Mouse (Mus musculus): ENCODE results near the gene Tmem220.

Tmem220 gene

GRCm38 (mm10) chr11:67052321-67052952, 27.5 kb downstream of the Tmem220 start, which contains the start of the genes Adprm and Sco1:
TSS of gene Adprm (minus strand) at chr11:67052594.
TSS of gene Sco1 (plus strand) at chr11:67052670.
- peak; percentile 94 to 97 for DNase-seq (ENCODE audit: inconsistent age in 2 of 2, low spot score in 1 of 2)

GRCm38 (mm10) chr11:67054754-67055365, 29.9 kb downstream of the Tmem220 start:
- no peak for DNase-seq (ENCODE audit: inconsistent age in 2 of 2, low spot score in 1 of 2)

DNA sequence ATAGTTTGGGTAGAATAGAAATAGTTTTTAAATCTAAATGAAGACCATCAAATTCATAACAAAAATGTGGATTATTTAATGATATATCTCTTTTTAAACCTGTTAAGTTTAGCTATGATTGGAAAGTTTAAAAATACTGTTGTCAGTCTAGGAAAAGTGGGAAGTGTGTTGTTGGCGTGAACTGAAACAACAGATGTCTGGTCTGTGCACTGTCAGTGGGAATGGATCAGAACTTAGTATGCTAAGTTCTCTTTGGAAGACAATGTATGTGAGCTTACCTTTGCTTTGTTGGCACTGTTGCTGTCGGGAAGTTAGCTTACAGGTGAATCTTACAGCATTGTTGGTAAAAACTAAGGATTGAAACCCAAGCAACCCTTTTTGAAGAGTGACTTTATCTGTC, 36.4 kb downstream of the Tmem220 start:
- no peak for DNase-seq (ENCODE audit: inconsistent age in 2 of 2, low spot score in 1 of 2)

DNA sequence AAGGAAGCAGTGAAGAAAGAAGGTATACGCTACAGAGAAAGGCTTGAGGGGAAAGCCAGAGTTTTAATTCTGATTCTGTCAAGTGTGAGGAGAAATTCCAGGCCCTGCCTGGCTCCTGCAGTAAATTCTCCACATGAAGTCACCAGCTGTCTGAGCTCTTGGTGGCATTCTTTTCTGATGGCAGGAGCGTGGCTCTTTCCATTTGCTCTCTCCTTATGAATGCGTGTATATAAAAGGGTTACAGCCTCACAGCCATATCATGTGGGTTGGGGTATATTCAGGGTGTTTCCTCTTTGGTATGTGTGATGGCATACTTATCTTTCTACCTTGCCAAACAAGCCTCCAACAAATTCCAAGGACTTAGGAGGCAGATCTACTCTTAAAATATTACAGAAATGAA, 37.8 kb downstream of the Tmem220 start:
- DNase-seq (ENCODE audit: inconsistent age in 2 of 2, low spot score in 1 of 2), result no peak

GRCm38 (mm10) chr11:67067741-67068140, 42.8 kb downstream of the Tmem220 start:
- DNase-seq (ENCODE audit: inconsistent age in 2 of 2, low spot score in 1 of 2), result no peak

DNA sequence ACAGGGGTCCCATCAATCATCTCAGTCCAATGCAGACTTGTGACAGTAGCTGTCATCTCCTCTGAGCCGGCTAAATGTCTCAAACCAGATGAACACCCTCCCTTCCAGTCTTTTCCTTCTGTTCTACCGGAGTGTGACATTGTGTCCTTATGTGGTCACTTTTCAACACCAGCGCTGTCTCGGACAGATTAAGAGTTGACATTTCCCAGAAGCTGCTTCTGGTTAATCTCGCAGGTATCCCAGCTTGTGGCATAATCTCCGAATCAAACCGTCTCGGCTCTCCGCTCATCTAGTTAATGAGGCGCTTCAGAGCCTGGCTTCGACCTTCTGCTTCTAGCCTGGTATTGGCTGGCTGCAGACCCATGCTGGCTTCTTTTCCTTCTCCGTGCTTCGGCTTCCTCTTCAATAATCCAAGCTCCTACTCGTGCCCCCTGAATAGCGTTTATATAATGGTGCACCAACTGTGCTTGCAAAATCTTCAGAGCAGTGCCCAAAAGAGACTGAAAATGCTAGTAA, 47.7 kb downstream of the Tmem220 start:
- no peak for DNase-seq (ENCODE audit: inconsistent age in 2 of 2, low spot score in 1 of 2)

GRCm38 (mm10) chr11:67075036-67075435, 50.1 kb downstream of the Tmem220 start:
- DNase-seq (ENCODE audit: inconsistent age in 2 of 2, low spot score in 1 of 2), result no peak

- peak in 1 of 2 experiments; percentile 31 for DNase-seq (ENCODE audit: inconsistent age in 2 of 2, low spot score in 1 of 2)
Measured at GRCm38 (mm10) chr11:67076781-67077180, 51.8 kb downstream of the Tmem220 start.

GRCm38 (mm10) chr11:67077435-67077834, 52.5 kb downstream of the Tmem220 start:
- DNase-seq (ENCODE audit: inconsistent age in 2 of 2, low spot score in 1 of 2), result no peak

- no peak for DNase-seq (ENCODE audit: inconsistent age in 2 of 2, low spot score in 1 of 2)
Measured at GRCm38 (mm10) chr11:67078000-67078399, 53.0 kb downstream of the Tmem220 start, which contains the start of gene Myh3. TSS of gene Myh3 (plus strand) at chr11:67078300.

DNA sequence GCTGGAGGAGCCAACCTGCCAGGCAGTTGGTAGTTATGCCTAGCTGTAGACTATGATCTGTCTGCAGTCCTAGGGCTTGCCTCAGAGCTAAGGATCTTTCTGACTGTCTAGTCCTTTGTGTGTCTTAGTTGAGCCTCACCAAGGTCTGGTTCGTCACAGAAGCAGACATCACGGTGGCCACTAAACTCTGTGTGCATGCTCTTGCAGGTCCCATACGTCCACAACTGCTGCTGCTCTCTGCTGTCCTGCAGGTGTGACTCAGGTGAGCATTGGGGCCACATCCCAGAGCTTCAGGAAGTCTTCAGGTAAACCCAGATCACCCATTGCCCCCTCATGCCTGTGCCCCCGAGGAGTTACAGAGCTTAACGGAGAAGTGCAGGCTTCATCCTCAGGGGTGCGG, 53.9 kb downstream of the Tmem220 start:
- no peak for DNase-seq (ENCODE audit: inconsistent age in 2 of 2, low spot score in 1 of 2)

DNA sequence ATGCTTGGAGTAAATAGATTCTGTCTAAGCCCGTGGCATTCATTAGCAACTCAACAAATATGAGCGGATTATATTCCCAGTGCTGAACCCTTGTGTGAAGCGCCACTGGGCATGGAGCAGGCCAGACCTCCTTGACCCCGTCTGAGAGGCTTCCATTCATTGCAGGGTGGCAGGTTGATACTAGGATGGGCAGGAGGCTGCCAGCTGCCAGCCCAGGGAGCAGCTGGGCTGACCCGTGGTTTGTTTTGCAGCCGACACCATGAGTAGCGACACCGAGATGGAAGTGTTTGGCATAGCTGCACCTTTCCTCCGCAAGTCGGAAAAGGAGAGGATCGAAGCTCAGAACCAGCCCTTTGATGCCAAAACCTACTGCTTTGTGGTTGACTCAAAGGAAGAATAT, 54.8 kb downstream of the Tmem220 start:
- no peak for DNase-seq (ENCODE audit: inconsistent age in 2 of 2, low spot score in 1 of 2)

- peak; percentile 46 to 81 for DNase-seq (ENCODE audit: inconsistent age in 2 of 2, low spot score in 1 of 2)
Measured at GRCm38 (mm10) chr11:67080168-67080567, 55.2 kb downstream of the Tmem220 start.

DNA sequence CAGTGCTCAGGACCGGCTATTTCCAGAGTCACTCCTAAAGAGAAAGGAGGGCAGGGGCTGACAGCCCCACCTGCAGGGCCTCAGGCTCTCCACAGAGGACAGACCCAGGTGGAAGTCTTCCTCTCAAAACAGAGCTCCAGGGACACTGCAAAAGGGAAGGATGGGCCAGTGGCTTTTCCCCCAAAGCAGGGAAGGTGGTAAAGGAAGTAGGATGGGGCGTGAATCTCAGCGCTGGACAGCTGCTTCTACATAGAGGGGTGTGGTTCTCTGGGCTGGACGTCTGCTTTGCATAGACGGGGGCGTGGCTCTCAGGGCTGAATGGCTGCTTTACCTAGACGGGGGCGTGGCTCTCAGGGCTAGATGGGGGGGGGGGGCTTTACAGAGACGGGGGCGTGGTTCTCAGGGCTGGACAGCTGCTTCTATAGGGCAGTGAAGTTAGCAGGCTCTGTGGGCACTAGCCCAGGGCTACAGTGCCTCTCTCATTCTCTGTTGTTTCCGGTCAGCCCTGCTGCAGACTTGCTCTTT, 56.2 kb downstream of the Tmem220 start:
- peak in 1 of 2 experiments; percentile 43 for DNase-seq (ENCODE audit: inconsistent age in 2 of 2, low spot score in 1 of 2)

DNA sequence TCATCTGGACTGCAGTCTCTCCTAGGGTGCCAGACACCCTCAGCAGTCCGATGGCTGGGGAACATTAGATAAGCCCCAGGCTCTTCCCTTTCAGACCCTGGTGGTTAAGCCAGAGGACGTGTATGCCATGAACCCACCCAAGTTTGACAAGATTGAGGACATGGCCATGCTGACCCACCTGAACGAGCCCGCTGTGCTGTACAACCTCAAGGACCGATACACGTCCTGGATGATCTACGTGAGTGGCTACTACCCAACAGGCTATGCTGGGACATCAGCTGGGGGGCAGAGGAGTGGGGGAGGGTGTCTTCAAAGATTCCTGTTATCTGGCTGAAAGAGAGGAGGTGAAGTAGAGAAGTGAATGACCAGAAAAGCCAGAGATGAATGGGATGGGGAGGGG, 57.2 kb downstream of the Tmem220 start:
- no peak for DNase-seq (ENCODE audit: inconsistent age in 2 of 2, low spot score in 1 of 2)

GRCm38 (mm10) chr11:67082793-67083192, 57.8 kb downstream of the Tmem220 start:
- no peak for DNase-seq (ENCODE audit: inconsistent age in 2 of 2, low spot score in 1 of 2)

- no peak for DNase-seq (ENCODE audit: inconsistent age in 2 of 2, low spot score in 1 of 2)
Measured at GRCm38 (mm10) chr11:67083239-67083638, 58.3 kb downstream of the Tmem220 start.

DNA sequence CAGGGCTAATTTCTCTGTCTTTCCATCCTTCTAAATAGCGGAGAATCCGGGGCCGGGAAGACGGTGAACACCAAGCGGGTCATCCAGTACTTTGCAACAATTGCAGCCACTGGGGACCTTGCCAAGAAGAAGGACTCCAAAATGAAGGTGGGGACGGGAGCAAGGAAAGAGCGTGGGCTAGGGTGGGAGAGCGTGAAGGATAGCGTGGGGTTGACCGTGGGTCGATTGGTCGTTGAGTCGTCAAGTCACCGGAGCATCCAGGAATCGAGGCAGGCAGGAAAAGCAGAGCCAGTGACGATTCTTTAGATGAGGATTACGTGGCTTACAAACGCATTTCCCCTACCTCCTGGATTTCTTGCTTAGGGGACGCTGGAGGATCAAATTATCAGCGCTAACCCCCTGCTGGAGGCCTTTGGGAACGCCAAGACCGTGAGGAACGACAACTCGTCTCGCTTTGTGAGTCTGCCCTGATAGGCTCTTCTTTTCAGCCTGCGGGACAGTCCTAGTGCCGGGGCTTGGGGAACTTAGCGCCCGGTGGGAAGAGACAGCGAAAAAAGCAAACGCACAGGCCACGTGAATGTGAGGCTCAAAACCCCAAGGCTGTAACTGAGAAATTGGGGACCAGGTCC, 58.9 kb downstream of the Tmem220 start:
- no peak for DNase-seq (ENCODE audit: inconsistent age in 2 of 2, low spot score in 1 of 2)
